Mouse (Mus musculus) embryonic facial prominence, embryonic 10.5 days (tissue): Measurements from ENCODE around the gene Gm3453. TPM values are rescaled to one million over a fixed set of nuclear protein-coding genes. Genes with fewer than 3 reads are reported as not detected.
"Not testable (repeated sequence)": the region's sequence is repeated elsewhere in the genome, so short reads cannot be mapped to it uniquely, and the experiment has no call there.

ENCODE experiments used
- DNase-seq: peaks from one replicate; pipeline ENCODE4 v3.0.0-alpha.2; 2017; ENCODE audit warnings: low spot score
- H3K27ac ChIP-seq: fragments of 300-500 bp; sonication (generic); replicated peaks from 2 replicates; pipeline ENCODE4 v1.5.1; 2016; ENCODE audit warnings: mild to moderate bottlenecking
- H3K27me3 ChIP-seq: fragments of 300-500 bp; sonication (generic); replicated peaks from 2 replicates; pipeline ENCODE4 v1.6.1; 2016; ENCODE audit warnings: low read depth, mild to moderate bottlenecking; ENCODE audit not compliant: poor library complexity, severe bottlenecking
- H3K36me3 ChIP-seq: fragments of 300-500 bp; sonication (generic); replicated peaks from 2 replicates; pipeline ENCODE4 v1.6.1; 2016; ENCODE audit warnings: mild to moderate bottlenecking, moderate library complexity
- H3K4me1 ChIP-seq: fragments of 300-500 bp; sonication (generic); 2 replicates; pipeline ENCODE4 v1.6.1; 2016
- H3K4me3 ChIP-seq: fragments of 300-500 bp; sonication (generic); 2 replicates; pipeline ENCODE4 v1.5.1; 2016; ENCODE audit warnings: mild to moderate bottlenecking, moderate library complexity
- H3K9me3 ChIP-seq: fragments of 300-500 bp; sonication (generic); 2 replicates; pipeline ENCODE4 v1.6.1; 2016; ENCODE audit warnings: mild to moderate bottlenecking
- WGBS: fragments of 180-500 bp; shearing (Covaris S2); methylation state at CpG from one replicate; pipeline ENCODE4 v1.1.7; 2016; 5-methylcytosine and 5-hydroxymethylcytosine counted together
- polyA plus RNA-seq: library from polyadenylated mRNA; unstranded; fragments of >200 nt; fragmentation: Nextera tagmentation; extraction: Ambion mirVana; gene quantifications from 2 replicates; pipeline ENCODE4 v1.2.1, GENCODE M21; 2016

Gm3453 gene
- polyA plus RNA-seq = not detected in 2 replicates

- not testable (repeated sequence) for H3K4me1 ChIP-seq
- WGBS = 53% methylated on average over 2 of the region's 2 CpGs
Measured at GRCm38 (mm10) chr14:5979037-5979436, at the start of gene Gm3453. TSS of gene Gm3453 (minus strand) at chr14:5979137.

DNA sequence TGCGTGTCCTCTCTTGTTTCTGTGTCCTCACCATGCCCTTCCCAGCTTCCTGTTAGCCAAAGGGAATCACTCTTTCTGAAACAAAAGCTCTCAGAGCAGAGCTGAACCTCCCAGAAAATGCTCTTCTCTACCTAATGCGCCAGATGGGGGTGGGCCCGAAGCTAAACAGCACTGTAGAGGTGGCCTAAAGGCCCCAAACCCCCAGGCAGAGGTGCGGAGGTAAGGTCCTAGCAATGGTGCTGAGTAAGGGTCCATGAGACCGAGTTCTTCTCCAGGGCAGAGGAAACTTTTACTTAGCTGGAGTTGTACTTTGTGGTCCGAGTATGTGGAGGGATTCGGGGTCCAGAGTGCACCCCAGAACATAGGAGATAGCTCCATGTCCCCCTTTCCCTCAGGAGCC is 8.2 kb upstream of the Gm3453 start:
- H3K9me3 ChIP-seq, DNase-seq, H3K4me1 ChIP-seq, H3K27me3 ChIP-seq, H3K36me3 ChIP-seq, H3K4me3 ChIP-seq, H3K27ac ChIP-seq: not testable (repeated sequence)
- WGBS = 74% methylated on average over 7 of the region's 7 CpGs

More at GRCm38 (mm10) chr14:5979037-5979436, at the start of gene Gm3453:
- H3K9me3 ChIP-seq, H3K27ac ChIP-seq, H3K36me3 ChIP-seq, DNase-seq, H3K4me3 ChIP-seq, H3K27me3 ChIP-seq: not testable (repeated sequence)

GRCm38 (mm10) chr14:5962441-5962840 is 16.5 kb downstream of the Gm3453 start:
- H3K4me1 ChIP-seq, H3K9me3 ChIP-seq, H3K4me3 ChIP-seq, H3K27me3 ChIP-seq, H3K36me3 ChIP-seq, H3K27ac ChIP-seq, DNase-seq: not testable (repeated sequence)
- WGBS = 17% methylated on average over 4 of the region's 4 CpGs

DNA sequence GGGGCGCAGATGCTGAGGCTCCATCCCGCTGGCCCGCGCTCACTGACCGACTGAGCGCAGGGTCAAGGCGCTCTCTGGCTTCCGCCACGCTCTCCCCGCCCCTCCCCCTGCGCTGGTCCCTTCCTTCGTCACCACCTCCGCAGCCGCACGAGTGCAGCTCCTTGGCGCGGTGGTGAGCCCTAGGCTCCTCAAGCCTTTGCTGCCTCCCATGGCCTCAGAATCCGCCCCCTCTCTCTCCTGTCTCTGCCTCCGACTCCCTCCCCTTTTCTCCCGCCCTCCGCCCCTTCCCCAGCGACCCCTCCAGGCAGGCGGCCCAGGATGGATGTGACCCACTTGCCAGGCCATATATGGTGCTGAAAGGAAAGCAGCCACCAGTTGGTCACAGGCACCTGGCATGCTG is 17.3 kb downstream of the Gm3453 start, which contains the start of gene Gm3248:
Gm3248 (minus strand) TSS at position 111 of the 400 bp plus-strand sequence.
- H3K27ac ChIP-seq = peak within 1 kb of the TSS; percentile 70
- H3K36me3 ChIP-seq, H3K4me1 ChIP-seq, H3K27me3 ChIP-seq, H3K9me3 ChIP-seq: not testable (repeated sequence)
- H3K4me3 ChIP-seq = peak within 1 kb of the TSS; percentile 64
- WGBS = under 1% methylated on average over 22 of the region's 23 CpGs
- DNase-seq = peak; percentile 52

DNA sequence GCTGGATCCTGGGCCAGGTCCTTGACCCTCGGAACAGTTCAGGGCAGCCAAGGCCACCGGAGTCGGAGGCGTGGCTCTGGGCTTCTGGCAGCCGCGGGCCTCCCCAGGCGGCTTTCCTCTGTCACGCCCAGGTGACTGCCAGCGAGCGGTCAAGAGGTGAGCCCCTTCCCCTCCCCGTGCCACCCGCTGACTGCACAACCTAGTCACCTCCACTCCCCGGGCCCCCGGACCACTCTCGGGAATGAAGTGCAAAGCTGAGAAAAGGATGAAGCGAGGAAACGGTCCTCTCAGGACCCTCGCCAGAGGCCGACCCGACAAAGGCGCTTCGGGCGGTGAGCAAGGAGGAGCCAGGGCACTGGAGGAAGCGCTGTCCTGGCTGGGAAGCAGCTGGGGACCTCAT is 17.8 kb downstream of the Gm3453 start:
- H3K27me3 ChIP-seq, H3K4me1 ChIP-seq, H3K9me3 ChIP-seq, H3K36me3 ChIP-seq: not testable (repeated sequence)
- DNase-seq = peak; percentile 52
- WGBS = 2% methylated on average over 24 of the region's 24 CpGs
- Histone ChIP-seq H3K4me3 (peak overlapping the region; percentile 64), H3K27ac (peak overlapping the region; percentile 70; the same call in 1 of the 2 replicates)

- H3K4me3 ChIP-seq = not testable (repeated sequence)
Measured at GRCm38 (mm10) chr14:5960479-5960878, 18.5 kb downstream of the Gm3453 start.

DNA sequence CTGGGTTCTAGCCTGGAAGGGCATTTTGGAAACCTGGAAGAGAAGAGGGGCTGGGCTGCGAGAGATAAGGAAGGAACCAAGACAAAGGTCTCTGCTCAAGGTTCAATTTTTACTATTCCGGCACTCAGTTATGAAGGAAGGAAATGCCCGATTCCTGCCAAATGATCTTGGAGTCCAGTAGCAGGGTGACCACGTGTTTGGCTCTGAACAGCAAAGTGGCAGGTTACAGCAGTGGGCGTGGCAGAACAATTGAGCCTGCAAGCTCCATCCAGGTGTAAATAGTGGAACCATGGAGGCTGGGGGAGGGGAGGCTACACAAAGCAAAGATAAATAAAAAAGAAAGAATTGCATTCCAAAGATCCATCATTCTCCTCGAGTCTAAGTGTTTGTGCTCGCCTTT is 55.7 kb downstream of the Gm3453 start:
- H3K36me3 ChIP-seq, H3K27me3 ChIP-seq, H3K9me3 ChIP-seq, DNase-seq, H3K27ac ChIP-seq, H3K4me1 ChIP-seq, H3K4me3 ChIP-seq: not testable (repeated sequence)
- 82% methylated on average over 7 of the region's 7 CpGs for WGBS

More at GRCm38 (mm10) chr14:5960479-5960878, 18.5 kb downstream of the Gm3453 start:
- not testable (repeated sequence) for H3K36me3 ChIP-seq, H3K4me1 ChIP-seq, DNase-seq, H3K9me3 ChIP-seq, H3K27ac ChIP-seq, H3K27me3 ChIP-seq
- 12% methylated on average over 6 of the region's 10 CpGs for WGBS

Other genes with a start within 250 kb of the Gm3453 start
- gene Gm3373, start 237.6 kb downstream of the Gm3453 start, polyA plus RNA-seq = 0.14 TPM in 1 of 2 replicates, not detected in the other
- gene Gm3383, start 171.2 kb downstream of the Gm3453 start, polyA plus RNA-seq = 0.67 and 1.2 TPM in 2 replicates
- not detected in 2 replicates for gene Gm3424, start 148.8 kb downstream of the Gm3453 start, polyA plus RNA-seq
- 0.19 and 0.45 TPM in 2 replicates for gene Gm8237, start 98.8 kb downstream of the Gm3453 start, polyA plus RNA-seq
- gene Gm3248, start 17.4 kb downstream of the Gm3453 start, polyA plus RNA-seq = 0.36 and 0.39 TPM in 2 replicates
- not detected in 2 replicates for gene Gm6337, start 79.1 kb upstream of the Gm3453 start, polyA plus RNA-seq
- 0.87 and 1.3 TPM in 2 replicates for gene Gm8206, start 114.8 kb upstream of the Gm3453 start, polyA plus RNA-seq
- 2.9 and 3.1 TPM in 2 replicates for gene Gm3468, start 129.5 kb upstream of the Gm3453 start, polyA plus RNA-seq
- not detected in 2 replicates for gene Gm3476, start 146.7 kb upstream of the Gm3453 start, polyA plus RNA-seq
- gene Gm21560, start 240.2 kb upstream of the Gm3453 start, polyA plus RNA-seq = not detected in 2 replicates